Mouse (Mus musculus): Measurements from ENCODE around the gene Ap5z1.

Gene Ap5z1

DNA sequence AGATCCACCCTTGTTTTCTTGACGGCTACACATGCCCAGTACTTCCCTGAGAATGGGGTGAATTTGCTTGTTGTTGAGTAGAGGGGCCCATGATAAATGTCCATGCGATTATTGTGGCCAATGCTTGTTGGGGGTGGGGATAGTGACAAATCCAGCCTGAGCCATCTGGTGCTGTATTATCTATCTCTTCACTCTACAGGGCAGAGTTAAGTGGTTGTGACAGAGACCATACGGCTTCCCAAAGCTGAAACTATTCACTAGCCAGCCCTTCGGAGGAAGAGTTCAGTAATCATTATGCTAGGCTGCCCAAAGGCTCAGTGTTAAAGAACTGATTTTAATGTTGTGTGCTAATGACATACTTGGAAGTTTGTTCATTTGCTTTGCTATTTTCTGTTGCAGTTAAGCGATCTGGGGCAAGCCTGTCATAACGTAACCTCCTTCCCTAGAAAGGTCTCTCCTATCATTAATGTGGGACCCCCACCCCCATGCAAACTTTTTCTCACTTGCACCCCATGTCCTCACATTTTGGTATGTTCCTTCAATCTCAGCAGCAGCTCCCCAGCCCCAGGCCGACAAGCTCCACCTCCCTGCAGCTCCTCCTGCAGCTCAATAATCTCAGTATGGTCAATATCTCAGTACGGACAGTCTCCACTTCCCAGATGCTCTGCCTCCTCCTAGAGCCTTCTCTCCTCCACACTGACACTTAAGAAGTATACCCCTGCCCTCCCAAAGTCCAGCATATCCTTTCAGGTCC, 61.1 kb downstream of the Ap5z1 start:
- DNase-seq: no peak

Data from cerebellum, postnatal 36 days (tissue).